Mouse (Mus musculus) liver, adult (tissue): Measurements from ENCODE around the gene Tbc1d10c.

Source experiments
- GATA4 ChIP-seq: IDR thresholded peaks from 2 replicates; pipeline ENCODE4 v1.6.1; 2014; ENCODE audit warnings: mild to moderate bottlenecking, low read length; ENCODE audit not compliant: insufficient replicate concordance

Tbc1d10c gene

GRCm38 (mm10) chr19:4159049-4159448, 32.0 kb downstream of the Tbc1d10c start:
- no peak for TF ChIP-seq GATA4

GRCm38 (mm10) chr19:4156771-4157170, 34.3 kb downstream of the Tbc1d10c start:
- TF ChIP-seq GATA4, result no peak

GRCm38 (mm10) chr19:4156073-4156579, 35.0 kb downstream of the Tbc1d10c start:
- TF ChIP-seq GATA4, result no peak

GRCm38 (mm10) chr19:4155223-4156072, 35.6 kb downstream of the Tbc1d10c start:
- no peak for TF ChIP-seq GATA4

GRCm38 (mm10) chr19:4154437-4155222, 36.5 kb downstream of the Tbc1d10c start:
- no peak for TF ChIP-seq GATA4

GRCm38 (mm10) chr19:4153232-4153654, 37.8 kb downstream of the Tbc1d10c start, which contains the start of gene Ptprcap:
TSS of gene Ptprcap (plus strand) at chr19:4153604.
- no peak for TF ChIP-seq GATA4

GRCm38 (mm10) chr19:4152445-4153231, 38.4 kb downstream of the Tbc1d10c start:
- TF ChIP-seq GATA4, result no peak

GRCm38 (mm10) chr19:4151898-4152297, 39.2 kb downstream of the Tbc1d10c start:
- no peak for TF ChIP-seq GATA4

- TF ChIP-seq GATA4, result no peak
Measured at GRCm38 (mm10) chr19:4151488-4151860, 39.6 kb downstream of the Tbc1d10c start.

GRCm38 (mm10) chr19:4150567-4151487, 40.3 kb downstream of the Tbc1d10c start:
- TF ChIP-seq GATA4, result no peak

GRCm38 (mm10) chr19:4149764-4150461, 41.2 kb downstream of the Tbc1d10c start:
- no peak for TF ChIP-seq GATA4

GRCm38 (mm10) chr19:4149283-4149682, 41.8 kb downstream of the Tbc1d10c start:
- no peak for TF ChIP-seq GATA4

- TF ChIP-seq GATA4, result no peak
Measured at GRCm38 (mm10) chr19:4148819-4149218, 42.3 kb downstream of the Tbc1d10c start.

GRCm38 (mm10) chr19:4148491-4148806, 42.6 kb downstream of the Tbc1d10c start, which contains the start of gene Coro1b:
TSS of gene Coro1b (plus strand) at chr19:4148619.
- TF ChIP-seq GATA4, result peak; percentile 74; the same call in 1 of the 2 replicates
